Mouse (Mus musculus) lung, postnatal 0 days (tissue): ENCODE results near the gene Cask. TPM values are rescaled to one million over a fixed set of nuclear protein-coding genes. Genes with fewer than 3 reads are reported as not detected.

Experiments used
- ATAC-seq: fragments of 200-750 bp; cut with Nextera tagmentation; 2 replicates; pipeline ENCODE4 v1.8.0; 2017; ENCODE audit warnings: moderate library complexity
- DNase-seq: peaks from one replicate; pipeline ENCODE4 v3.0.0-alpha.2; 2016; ENCODE audit warnings: low spot score
- H3K27ac ChIP-seq: fragments of 300-500 bp; sonication (generic); 2 replicates; pipeline ENCODE4 v1.5.1; 2014; ENCODE audit warnings: antibody characterized with exemption, mild to moderate bottlenecking, low read length, mixed read lengths
- H3K27me3 ChIP-seq: fragments of 300-500 bp; sonication (generic); replicated peaks from 2 replicates; pipeline ENCODE4 v1.6.1; 2014; ENCODE audit warnings: low read length, mixed read lengths; ENCODE audit not compliant: insufficient read depth
- H3K36me3 ChIP-seq: fragments of 300-500 bp; sonication (generic); 2 replicates; pipeline ENCODE4 v1.6.1; 2014; ENCODE audit warnings: low read length, mixed read lengths; ENCODE audit not compliant: insufficient read depth
- H3K4me1 ChIP-seq: fragments of 300-500 bp; sonication (generic); 2 replicates; pipeline ENCODE4 v1.6.1; 2014; ENCODE audit warnings: antibody characterized with exemption, low read depth, low read length, mixed read lengths; ENCODE audit not compliant: insufficient read depth
- H3K4me2 ChIP-seq: fragments of 300-500 bp; sonication (generic); replicated peaks from 2 replicates; pipeline ENCODE4 v1.6.1; 2014; ENCODE audit warnings: low read depth, mild to moderate bottlenecking, low read length, moderate library complexity, mixed read lengths
- H3K4me3 ChIP-seq: fragments of 300-500 bp; sonication (generic); 2 replicates; pipeline ENCODE4 v1.5.1; 2014; ENCODE audit warnings: low read depth, low read length
- H3K9ac ChIP-seq: fragments of 300-500 bp; sonication (generic); replicated peaks from 2 replicates; pipeline ENCODE4 v1.6.1; 2014; ENCODE audit warnings: low read depth, mild to moderate bottlenecking
- H3K9me3 ChIP-seq: fragments of 300-500 bp; sonication (generic); 2 replicates; pipeline ENCODE4 v1.6.1; 2016; ENCODE audit warnings: low read length, mixed read lengths
- CTCF ChIP-seq: IDR thresholded peaks from 2 replicates; pipeline ENCODE4 v1.5.1; 2016; ENCODE audit warnings: antibody characterized with exemption, mild to moderate bottlenecking
- EP300 ChIP-seq: IDR thresholded peaks from 2 replicates; pipeline ENCODE4 v1.6.1; 2016; ENCODE audit warnings: antibody characterized with exemption, mild to moderate bottlenecking, control low read depth
- WGBS: fragments of 180-500 bp; shearing (Covaris S2); extraction: QIAGEN DNeasy Blood & Tissue Kit; methylation state at CpG from one replicate; pipeline ENCODE4 v1.1.7; 2014; 5-methylcytosine and 5-hydroxymethylcytosine counted together
- polyA plus RNA-seq: library from polyadenylated mRNA; unstranded; fragments of >200 nt; fragmentation: Nextera tagmentation; extraction: Ambion mirVana; gene quantifications from 2 replicates; pipeline ENCODE4 v1.2.1, GENCODE M21; 2015

The Cask gene
- polyA plus RNA-seq, 1 experiment from 2014 or later, result 10.3 TPM

- no peak overlapping the region for H3K4me3 ChIP-seq
- H3K36me3 ChIP-seq, result no peaks in the 10 kb centered on the region
- no peaks in the 10 kb centered on the region for H3K9me3 ChIP-seq
- no peak overlapping the region for H3K9ac ChIP-seq
- no peak overlapping the region for H3K4me2 ChIP-seq
- no peak overlapping the region for H3K27ac ChIP-seq
- 12% methylated on average over 2 of the region's 2 CpGs for WGBS
- TF ChIP-seq EP300, result no peak
- TF ChIP-seq CTCF, result no peak
- H3K4me1 ChIP-seq, result no peaks in the 10 kb centered on the region
- DNase-seq, result peak; percentile 62
- peak; percentile 71 for ATAC-seq
- no peaks in the 10 kb centered on the region for H3K27me3 ChIP-seq
These were observed 274.6 kb downstream of the Cask start for GRCm38 (mm10) chrX:13576606-13577005.

GRCm38 (mm10) chrX:13574872-13575271 is 276.3 kb downstream of the Cask start:
- Histone ChIP-seq H3K27me3 (no peaks in the 10 kb centered on the region), H3K27ac (no peak overlapping the region), H3K4me2 (no peak overlapping the region), H3K9me3 (no peaks in the 10 kb centered on the region), H3K36me3 (no peaks in the 10 kb centered on the region), H3K4me1 (no peaks in the 10 kb centered on the region), H3K4me3 (no peak overlapping the region), H3K9ac (no peak overlapping the region)
- TF ChIP-seq EP300 (no peak), CTCF (no peak)
- DNase-seq (no peak), ATAC-seq (no peak)
- WGBS, result 73% methylated on average over 3 of the region's 3 CpGs

- ATAC-seq (no peak), DNase-seq (no peak)
- no peaks in the 10 kb centered on the region for H3K4me1 ChIP-seq
- WGBS, result 46% methylated on average over 2 of the region's 2 CpGs
- H3K9ac ChIP-seq, result no peak overlapping the region
- H3K27me3 ChIP-seq, result no peaks in the 10 kb centered on the region
- H3K4me2 ChIP-seq, result no peak overlapping the region
- no peaks in the 10 kb centered on the region for H3K36me3 ChIP-seq
- H3K9me3 ChIP-seq, result no peaks in the 10 kb centered on the region
- H3K4me3 ChIP-seq, result no peak overlapping the region
- TF ChIP-seq CTCF (no peak), EP300 (no peak)
- H3K27ac ChIP-seq, result no peak overlapping the region
These were observed 276.9 kb downstream of the Cask start for GRCm38 (mm10) chrX:13574298-13574697.

- H3K4me3 ChIP-seq, result no peak overlapping the region
- 83% methylated on average over 3 of the region's 3 CpGs for WGBS
- no peak for DNase-seq
- no peak overlapping the region for H3K4me2 ChIP-seq
- H3K9me3 ChIP-seq, result no peaks in the 10 kb centered on the region
- no peak overlapping the region for H3K9ac ChIP-seq
- ATAC-seq, result no peak
- H3K27me3 ChIP-seq, result no peaks in the 10 kb centered on the region
- H3K36me3 ChIP-seq, result no peaks in the 10 kb centered on the region
- H3K27ac ChIP-seq, result no peak overlapping the region
- TF ChIP-seq EP300, result no peak
- no peak for TF ChIP-seq CTCF
- H3K4me1 ChIP-seq, result no peaks in the 10 kb centered on the region
These were observed 296.7 kb downstream of the Cask start for GRCm38 (mm10) chrX:13554504-13554903.

- Histone ChIP-seq H3K27ac (no peak overlapping the region), H3K36me3 (no peaks in the 10 kb centered on the region), H3K4me3 (no peak overlapping the region), H3K4me2 (no peak overlapping the region), H3K27me3 (no peaks in the 10 kb centered on the region), H3K9me3 (no peaks in the 10 kb centered on the region), H3K9ac (no peak overlapping the region), H3K4me1 (no peaks in the 10 kb centered on the region)
- WGBS, result 50% methylated on average over 2 of the region's 2 CpGs
- no peak for TF ChIP-seq EP300
- TF ChIP-seq CTCF, result no peak
- DNase-seq, result no peak
- no peak for ATAC-seq
These were observed 298.9 kb downstream of the Cask start for GRCm38 (mm10) chrX:13552288-13552687.

GRCm38 (mm10) chrX:13551566-13551965 is 299.6 kb downstream of the Cask start:
- Histone ChIP-seq H3K4me2 (no peak overlapping the region), H3K27me3 (no peaks in the 10 kb centered on the region), H3K9me3 (no peaks in the 10 kb centered on the region), H3K27ac (no peak overlapping the region), H3K4me1 (no peaks in the 10 kb centered on the region), H3K36me3 (no peaks in the 10 kb centered on the region), H3K9ac (no peak overlapping the region), H3K4me3 (no peak overlapping the region)
- ATAC-seq (no peak), DNase-seq (peak; percentile 58)
- WGBS, result 50% methylated on average over 4 of the region's 4 CpGs
- TF ChIP-seq EP300, result no peak
- no peak for TF ChIP-seq CTCF

GRCm38 (mm10) chrX:13549100-13549499 is 302.1 kb downstream of the Cask start:
- Histone ChIP-seq H3K4me3 (no peak overlapping the region), H3K9me3 (no peaks in the 10 kb centered on the region), H3K27me3 (no peaks in the 10 kb centered on the region), H3K4me2 (no peak overlapping the region), H3K9ac (no peak overlapping the region), H3K36me3 (no peaks in the 10 kb centered on the region), H3K27ac (no peak overlapping the region), H3K4me1 (no peaks in the 10 kb centered on the region)
- TF ChIP-seq EP300, result no peak
- TF ChIP-seq CTCF, result no peak
- ATAC-seq, result no peak; the same call in 1 of the 2 replicates
- no peak for DNase-seq
- 76% methylated on average over 4 of the region's 4 CpGs for WGBS
